Mouse (Mus musculus): ENCODE measurements around the gene 9530077C05Rik.

- TF ChIP-seq CTCF (IDR thresholded peaks at IDR 0.05; ENCODE audit: low read depth) (no peak), EP300 (IDR thresholded peaks at IDR 0.05; ENCODE audit: low read depth) (no peak)
Observed at GRCm38 (mm10) chr9:22447213-22447612, 35.9 kb downstream of the 9530077C05Rik start.

Measured in liver, postnatal 0 days (tissue).